Mouse (Mus musculus) embryo, embryonic 10.5 days (tissue): Measurements from ENCODE around the gene Nudt3.
"Not testable (repeated sequence)": the region's sequence is repeated elsewhere in the genome, so short reads cannot be mapped to it uniquely, and the experiment has no call there.

Experiments used
- DNase-seq: peaks from one replicate; pipeline ENCODE4 v3.0.0-alpha.2; 2015; ENCODE audit warnings: low spot score

The Nudt3 gene

GRCm38 (mm10) chr17:27635575-27635903 is 12.2 kb upstream of the Nudt3 start:
- DNase-seq: not testable (repeated sequence)

GRCm38 (mm10) chr17:27634871-27635574 is 11.7 kb upstream of the Nudt3 start, which contains the start of gene RPS10-NUDT3:
Gene RPS10-NUDT3, minus strand, starts transcription at chr17:27635222.
- peak; percentile 94 for DNase-seq

GRCm38 (mm10) chr17:27629249-27630020 is 6.1 kb upstream of the Nudt3 start:
- DNase-seq: peak; percentile 90

- DNase-seq: no peak
These were observed 5.1 kb upstream of the Nudt3 start for GRCm38 (mm10) chr17:27628376-27628775.

- peak; percentile 34 for DNase-seq
These were observed 4.2 kb upstream of the Nudt3 start for GRCm38 (mm10) chr17:27627451-27627850.

- DNase-seq: peak; percentile 48
These were observed 3.4 kb upstream of the Nudt3 start for GRCm38 (mm10) chr17:27626681-27627080.

GRCm38 (mm10) chr17:27625455-27626251 is 2.4 kb upstream of the Nudt3 start:
- no peak for DNase-seq

GRCm38 (mm10) chr17:27622611-27623359 is 510 bp downstream of the Nudt3 start:
- peak; percentile 68 for DNase-seq

GRCm38 (mm10) chr17:27621705-27622531 is 1.4 kb downstream of the Nudt3 start:
- DNase-seq: peak; percentile 68

GRCm38 (mm10) chr17:27621161-27621560 is 2.1 kb downstream of the Nudt3 start:
- no peak for DNase-seq

GRCm38 (mm10) chr17:27615388-27615787 is 7.9 kb downstream of the Nudt3 start:
- DNase-seq: no peak

GRCm38 (mm10) chr17:27613016-27613415 is 10.3 kb downstream of the Nudt3 start:
- no peak for DNase-seq

GRCm38 (mm10) chr17:27611994-27612393 is 11.3 kb downstream of the Nudt3 start:
- DNase-seq: no peak

GRCm38 (mm10) chr17:27611519-27611884 is 11.8 kb downstream of the Nudt3 start:
- no peak for DNase-seq

- DNase-seq: no peak
These were observed 12.4 kb downstream of the Nudt3 start for GRCm38 (mm10) chr17:27610679-27611518.

GRCm38 (mm10) chr17:27609576-27609975 is 13.7 kb downstream of the Nudt3 start:
- DNase-seq: no peak

GRCm38 (mm10) chr17:27603522-27604234 is 19.6 kb downstream of the Nudt3 start:
- DNase-seq: no peak

GRCm38 (mm10) chr17:27603036-27603435 is 20.3 kb downstream of the Nudt3 start:
- DNase-seq: no peak

- no peak for DNase-seq
These were observed 22.4 kb downstream of the Nudt3 start for GRCm38 (mm10) chr17:27600869-27601268.
